Mouse (Mus musculus): ENCODE measurements around the gene Cby3.

DNA sequence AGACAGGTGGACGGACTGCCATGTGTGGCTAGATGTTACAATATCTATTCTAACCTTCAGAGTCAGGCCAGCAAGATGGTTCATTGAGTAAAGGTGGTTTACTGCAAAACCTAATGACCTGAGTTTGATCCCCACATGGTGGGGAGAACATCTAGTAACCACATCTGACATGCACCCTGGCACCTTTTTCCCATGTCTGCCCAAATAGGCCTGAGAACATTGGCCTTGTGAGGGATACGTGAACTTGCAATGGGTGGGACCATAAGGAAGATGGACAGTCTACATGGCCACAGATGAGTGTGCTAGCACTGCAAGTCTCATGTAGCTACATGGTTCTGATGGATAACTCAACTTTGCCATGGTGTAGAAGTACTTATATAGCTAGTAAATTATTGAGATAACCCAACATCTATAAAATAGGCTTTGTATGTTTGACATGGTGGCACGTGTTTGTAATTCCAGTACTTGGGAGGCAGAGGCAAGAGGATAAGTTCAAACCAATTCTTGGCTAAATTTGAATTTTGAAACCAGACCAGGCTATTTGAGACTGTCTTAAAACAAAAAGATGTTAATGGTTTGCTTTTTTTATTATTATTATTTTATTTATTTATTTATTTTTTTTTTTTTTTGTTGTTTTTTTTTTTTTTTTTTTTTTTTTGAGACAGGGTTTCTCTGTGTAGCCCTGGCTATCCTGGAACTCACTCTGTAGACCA lies 34.1 kb downstream of the Cby3 start:
- TF ChIP-seq EP300 (IDR thresholded peaks at IDR 0.05; ENCODE audit: low read depth) (no peak), CTCF (IDR thresholded peaks at IDR 0.05; ENCODE audit: low read depth) (no peak)

All from liver, postnatal 0 days (tissue).